Mouse (Mus musculus): ENCODE measurements around the gene Zfp933. TPM values are rescaled to one million over a fixed set of nuclear protein-coding genes. Genes with fewer than 3 reads are reported as not detected.

The Zfp933 gene
- polyA plus RNA-seq (2015; fragmentation: Illumina TruSeq; extraction: RNeasy Lipid Tissue Mini Kit (QIAGEN cat#74804); ENCODE audit: low read depth, low replicate concordance) = 12.1 TPM

DNA sequence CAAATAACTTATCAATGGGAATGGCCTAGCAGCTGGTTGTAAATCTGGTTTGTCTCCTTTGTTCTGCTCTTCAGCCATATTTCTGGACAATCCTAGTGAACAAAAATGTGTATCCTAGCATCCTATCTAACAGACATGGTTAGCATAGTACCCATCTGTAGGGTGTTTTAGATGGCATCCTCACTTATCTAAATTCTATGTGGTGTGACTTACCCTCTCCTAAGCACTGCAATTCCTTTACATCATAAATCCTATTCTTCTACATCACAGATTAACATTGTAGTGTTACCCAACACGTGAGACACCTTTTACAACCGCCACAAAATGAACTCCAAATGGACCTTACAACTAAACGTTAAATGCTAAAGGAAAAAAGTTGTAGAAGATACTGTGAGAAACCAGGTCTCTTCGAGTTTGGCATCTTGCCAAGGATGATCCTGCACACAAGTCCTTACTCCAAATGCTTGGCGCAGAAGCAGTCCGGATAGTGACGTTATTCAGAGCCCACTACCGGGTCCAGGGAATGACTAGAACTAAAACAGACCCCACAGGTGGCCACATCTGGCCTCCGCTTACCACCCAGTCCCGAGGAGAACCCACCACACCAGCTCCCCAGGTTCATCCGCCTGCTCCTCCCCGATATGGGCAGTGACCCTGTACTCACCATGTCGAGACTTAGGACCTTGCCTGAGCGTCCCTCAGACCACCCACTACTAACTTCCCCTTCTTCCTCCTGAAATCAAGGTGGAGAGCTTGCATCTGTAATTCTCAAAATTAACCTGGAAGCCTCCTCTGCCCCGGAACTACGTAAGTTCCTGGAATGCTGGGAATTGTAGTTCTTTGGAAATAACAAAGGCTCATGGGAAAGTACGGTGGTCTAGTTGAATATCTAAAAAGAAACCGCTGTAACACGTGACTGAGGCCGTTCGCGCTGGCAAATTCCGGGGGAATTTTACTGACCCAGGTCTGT, at the start of gene Zfp933:
TSS of gene Zfp933 (minus strand) at position 753 of the 970 bp plus-strand sequence.

DNA sequence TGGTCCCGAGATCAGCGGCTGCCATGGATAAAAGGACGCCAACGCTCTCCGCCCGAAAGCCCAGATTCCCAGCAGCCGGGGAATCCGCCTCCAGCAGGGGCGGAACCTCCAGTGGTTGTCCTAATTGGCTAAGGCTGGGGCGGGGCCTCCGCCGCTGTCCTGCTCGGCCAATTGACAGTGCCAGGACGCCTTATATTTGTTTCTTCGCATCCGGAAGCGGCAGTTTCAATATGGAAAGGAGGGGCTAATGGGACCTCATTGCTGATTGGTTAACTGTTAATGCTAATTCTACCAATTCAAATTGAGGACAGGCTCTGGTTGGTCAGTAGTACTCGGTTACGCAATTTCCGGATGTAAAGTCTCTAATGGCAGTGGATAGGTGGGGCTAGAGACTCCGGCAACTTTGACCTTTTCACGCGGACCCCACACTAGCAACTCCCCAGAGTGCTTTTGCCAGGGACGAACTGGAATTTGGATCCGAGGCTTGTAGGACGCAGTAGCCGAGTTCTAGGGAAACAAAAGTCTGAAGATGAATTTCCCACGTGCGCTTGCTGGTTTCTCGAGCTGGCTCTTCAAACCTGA, 20.4 kb upstream of the Zfp933 start, which contains the start of the genes Miip and Fv1:
TSS of gene Miip (minus strand) at position 367 of the 582 bp plus-strand sequence.
TSS of gene Fv1 (plus strand) at position 530 of the 582 bp plus-strand sequence.

DNA sequence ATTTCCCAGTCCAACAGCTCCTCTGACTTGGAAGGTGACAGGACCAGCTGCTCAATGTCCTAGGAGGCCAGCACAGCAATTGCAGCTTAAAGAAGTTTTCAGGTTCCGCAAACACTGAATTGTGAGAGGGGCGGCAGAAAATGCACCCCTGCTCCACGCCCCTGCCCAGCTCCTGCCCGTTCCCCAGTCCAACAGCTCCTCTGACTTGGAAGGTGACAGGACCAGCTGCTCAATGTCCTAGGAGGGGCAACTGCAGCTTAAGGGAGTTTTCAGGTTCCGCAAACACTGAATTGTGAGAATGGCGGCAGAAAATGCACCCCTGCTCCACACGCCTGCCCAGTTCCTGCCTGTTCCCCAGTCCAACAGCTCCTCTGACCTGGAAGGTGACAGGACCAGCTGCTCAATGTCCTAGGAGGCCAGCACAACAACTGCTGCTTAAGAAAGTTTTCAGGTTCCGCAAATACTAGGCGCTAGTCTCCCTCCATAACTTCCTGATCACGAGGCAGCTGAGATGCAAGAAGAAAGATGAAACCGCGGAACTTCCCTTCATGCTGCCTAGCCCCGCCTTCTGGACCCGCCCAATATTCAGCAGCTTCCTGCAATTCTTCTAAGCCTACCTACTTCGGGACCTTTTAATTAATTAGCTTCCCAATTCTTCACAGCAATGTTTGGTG, 38.7 kb downstream of the Zfp933 start, which contains the start of gene Zfp984:
TSS of gene Zfp984 (minus strand) at position 497 of the 674 bp plus-strand sequence.

Other genes starting within 250 kb of the Zfp933 start
- gene Zfp979, start 205.9 kb downstream of the Zfp933 start, polyA plus RNA-seq (2015; fragmentation: Illumina TruSeq; extraction: RNeasy Lipid Tissue Mini Kit (QIAGEN cat#74804); ENCODE audit: low read depth, low replicate concordance) = 1.5 TPM
- gene Zfp534, start 145.8 kb downstream of the Zfp933 start, polyA plus RNA-seq (2015; fragmentation: Illumina TruSeq; extraction: RNeasy Lipid Tissue Mini Kit (QIAGEN cat#74804); ENCODE audit: low read depth, low replicate concordance) = not detected
- 4.8 TPM for gene Zfp984, start 38.6 kb downstream of the Zfp933 start, polyA plus RNA-seq (2015; fragmentation: Illumina TruSeq; extraction: RNeasy Lipid Tissue Mini Kit (QIAGEN cat#74804); ENCODE audit: low read depth, low replicate concordance)
- 25.1 TPM for gene Miip, start 20.4 kb upstream of the Zfp933 start, polyA plus RNA-seq (2015; fragmentation: Illumina TruSeq; extraction: RNeasy Lipid Tissue Mini Kit (QIAGEN cat#74804); ENCODE audit: low read depth, low replicate concordance)
- 10.3 TPM for gene Fv1, start 20.6 kb upstream of the Zfp933 start, polyA plus RNA-seq (2015; fragmentation: Illumina TruSeq; extraction: RNeasy Lipid Tissue Mini Kit (QIAGEN cat#74804); ENCODE audit: low read depth, low replicate concordance)
- gene Mfn2, start 56.3 kb upstream of the Zfp933 start, polyA plus RNA-seq (2015; fragmentation: Illumina TruSeq; extraction: RNeasy Lipid Tissue Mini Kit (QIAGEN cat#74804); ENCODE audit: low read depth, low replicate concordance) = 126 TPM
- gene Plod1, start 88.4 kb upstream of the Zfp933 start, polyA plus RNA-seq (2015; fragmentation: Illumina TruSeq; extraction: RNeasy Lipid Tissue Mini Kit (QIAGEN cat#74804); ENCODE audit: low read depth, low replicate concordance) = 20.9 TPM
- gene 2510039O18Rik, start 92.5 kb upstream of the Zfp933 start, polyA plus RNA-seq (2015; fragmentation: Illumina TruSeq; extraction: RNeasy Lipid Tissue Mini Kit (QIAGEN cat#74804); ENCODE audit: low read depth, low replicate concordance) = 16.0 TPM
- gene Nppb, start 137.4 kb upstream of the Zfp933 start, polyA plus RNA-seq (2015; fragmentation: Illumina TruSeq; extraction: RNeasy Lipid Tissue Mini Kit (QIAGEN cat#74804); ENCODE audit: low read depth, low replicate concordance) = not detected
- 0.59 TPM for gene Nppa, start 152.4 kb upstream of the Zfp933 start, polyA plus RNA-seq (2015; fragmentation: Illumina TruSeq; extraction: RNeasy Lipid Tissue Mini Kit (QIAGEN cat#74804); ENCODE audit: low read depth, low replicate concordance)
- gene Clcn6, start 190.5 kb upstream of the Zfp933 start, polyA plus RNA-seq (2015; fragmentation: Illumina TruSeq; extraction: RNeasy Lipid Tissue Mini Kit (QIAGEN cat#74804); ENCODE audit: low read depth, low replicate concordance) = 48.2 TPM
- 21.7 TPM for gene Mthfr, start 190.7 kb upstream of the Zfp933 start, polyA plus RNA-seq (2015; fragmentation: Illumina TruSeq; extraction: RNeasy Lipid Tissue Mini Kit (QIAGEN cat#74804); ENCODE audit: low read depth, low replicate concordance)
- 5.9 TPM for gene Agtrap, start 239.7 kb upstream of the Zfp933 start, polyA plus RNA-seq (2015; fragmentation: Illumina TruSeq; extraction: RNeasy Lipid Tissue Mini Kit (QIAGEN cat#74804); ENCODE audit: low read depth, low replicate concordance)